Mouse (Mus musculus) thymus, postnatal 36 days (tissue): Measurements from ENCODE around the gene Epb41.

Experiments used
- DNase-seq, 2 experiments: peaks; one replicate each; pipeline ENCODE4 v3.0.0; 2022; ENCODE audit warnings: mixed read lengths in 2 of 2

Epb41 gene

GRCm38 (mm10) chr4:132074933-132075769 is at the start of gene Epb41:
Gene Epb41 (minus strand): TSS chr4:132075321.
- peak; percentile 100 for DNase-seq

- DNase-seq, result no peak
Observed at GRCm38 (mm10) chr4:132123166-132123565, 48.0 kb upstream of the Epb41 start.

- DNase-seq, result no peak
Observed at GRCm38 (mm10) chr4:132121674-132122073, 46.6 kb upstream of the Epb41 start.

GRCm38 (mm10) chr4:132119566-132119965 is 44.4 kb upstream of the Epb41 start:
- no peak for DNase-seq

GRCm38 (mm10) chr4:132116315-132116714 is 41.2 kb upstream of the Epb41 start:
- DNase-seq, result no peak

- DNase-seq, result peak in 1 of 2 experiments; percentile 5
Observed at GRCm38 (mm10) chr4:132113411-132114095, 38.4 kb upstream of the Epb41 start.

GRCm38 (mm10) chr4:132111227-132111626 is 36.1 kb upstream of the Epb41 start:
- no peak for DNase-seq

- no peak for DNase-seq
Observed at GRCm38 (mm10) chr4:132108221-132108620, 33.1 kb upstream of the Epb41 start.

GRCm38 (mm10) chr4:132101152-132101551 is 26.0 kb upstream of the Epb41 start:
- no peak for DNase-seq

GRCm38 (mm10) chr4:132099548-132099947 is 24.4 kb upstream of the Epb41 start:
- no peak for DNase-seq

- no peak for DNase-seq
Observed at GRCm38 (mm10) chr4:132095043-132095442, 19.9 kb upstream of the Epb41 start.

- no peak for DNase-seq
Observed at GRCm38 (mm10) chr4:132093928-132094327, 18.8 kb upstream of the Epb41 start.

- DNase-seq, result no peak
Observed at GRCm38 (mm10) chr4:132093136-132093535, 18.0 kb upstream of the Epb41 start.

GRCm38 (mm10) chr4:132088921-132089320 is 13.8 kb upstream of the Epb41 start:
- peak; percentile 41 to 44 for DNase-seq

- peak; percentile 13 to 38 for DNase-seq
Observed at GRCm38 (mm10) chr4:132085114-132085513, 10.0 kb upstream of the Epb41 start.

GRCm38 (mm10) chr4:132080492-132080983 is 5.4 kb upstream of the Epb41 start:
- DNase-seq, result no peak

- DNase-seq, result peak; percentile 59 to 70
Observed at GRCm38 (mm10) chr4:132079555-132080275, 4.6 kb upstream of the Epb41 start.

- no peak for DNase-seq
Observed at GRCm38 (mm10) chr4:132078296-132078714, 3.2 kb upstream of the Epb41 start.

- DNase-seq, result peak in 1 of 2 experiments; percentile 31
Observed at GRCm38 (mm10) chr4:132077445-132077844, 2.3 kb upstream of the Epb41 start.

- DNase-seq, result peak; percentile 22 to 44
Observed at GRCm38 (mm10) chr4:132076480-132077405, 1.6 kb upstream of the Epb41 start.

- DNase-seq, result no peak
Observed at GRCm38 (mm10) chr4:132075796-132076195, 675 bp upstream of the Epb41 start.
